Mouse (Mus musculus) bone marrow, adult 2 months (tissue): ENCODE data around the gene Klf1.

Source experiments
- CTCF ChIP-seq: fragments of 200-500 bp; IDR thresholded peaks from 2 replicates; pipeline ENCODE4 v1.5.1; 2011; ENCODE audit warnings: low read length, control low read depth; ENCODE audit not compliant: control insufficient read depth, insufficient read depth
- POLR2A ChIP-seq: fragments of 200-500 bp; IDR thresholded peaks from 2 replicates; pipeline ENCODE4 v1.6.1; 2011; ENCODE audit warnings: low read depth, mild to moderate bottlenecking, control low read depth, low read length, borderline replicate concordance; ENCODE audit not compliant: control insufficient read depth

DNA sequence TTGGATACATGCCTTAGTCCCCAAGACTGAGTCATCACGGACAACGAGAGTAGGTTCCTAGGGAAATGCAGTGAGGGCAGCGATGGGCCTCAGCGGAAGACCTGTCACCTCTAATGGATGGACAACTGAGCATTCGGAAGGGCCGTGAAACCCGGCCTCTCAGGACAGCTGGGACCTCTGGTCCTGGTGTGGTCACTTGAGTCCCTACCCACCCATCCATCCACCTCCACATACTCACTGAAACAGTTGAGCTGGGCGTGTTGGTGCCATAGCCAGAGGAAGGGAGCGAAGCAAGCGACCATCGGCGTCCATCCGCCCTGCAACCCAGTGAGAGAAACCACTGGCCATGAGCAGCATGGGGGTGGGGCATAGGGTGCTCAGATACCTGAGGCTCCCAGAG is 28.9 kb downstream of the Klf1 start:
- TF ChIP-seq POLR2A, result no peak
- TF ChIP-seq CTCF, result no peak
